Mouse (Mus musculus) adrenal gland, adult 8-10 months (tissue): ENCODE data around the gene Rhobtb1. TPM values are rescaled to one million over a fixed set of nuclear protein-coding genes. Genes with fewer than 3 reads are reported as not detected.

Source experiments
- DNase-seq: peaks from one replicate; pipeline ENCODE4 v3.0.0; 2022
- total RNA-seq, 4 experiments: library from RNA; stranded (reverse); gene quantifications; 2 replicates each; pipeline ENCODE4 v1.2.4; 2022

Gene Rhobtb1
- total RNA-seq, result 10 to 100 TPM in 3 of 4 experiments, 1 to 10 TPM in 1; 9.6 to 14.1 (median 13.2) TPM

GRCm38 (mm10) chr10:69151045-69151444, at the start of gene Rhobtb1:
Gene Rhobtb1 (plus strand): TSS chr10:69151434.
- no peak for DNase-seq

- DNase-seq, result no peak
Observed at GRCm38 (mm10) chr10:69101988-69102387, 49.2 kb upstream of the Rhobtb1 start.

GRCm38 (mm10) chr10:69104143-69104882, 46.9 kb upstream of the Rhobtb1 start:
- DNase-seq, result no peak

- DNase-seq, result no peak
Observed at GRCm38 (mm10) chr10:69104883-69105225, 46.4 kb upstream of the Rhobtb1 start.

GRCm38 (mm10) chr10:69106796-69107195, 44.4 kb upstream of the Rhobtb1 start:
- no peak for DNase-seq

GRCm38 (mm10) chr10:69107253-69107652, 44.0 kb upstream of the Rhobtb1 start:
- DNase-seq, result no peak

- DNase-seq, result no peak
Observed at GRCm38 (mm10) chr10:69114384-69114783, 36.9 kb upstream of the Rhobtb1 start.

- DNase-seq, result no peak
Observed at GRCm38 (mm10) chr10:69117996-69118395, 33.2 kb upstream of the Rhobtb1 start.

GRCm38 (mm10) chr10:69118893-69119292, 32.3 kb upstream of the Rhobtb1 start:
- no peak for DNase-seq

- DNase-seq, result no peak
Observed at GRCm38 (mm10) chr10:69119456-69119855, 31.8 kb upstream of the Rhobtb1 start.

GRCm38 (mm10) chr10:69126546-69126945, 24.7 kb upstream of the Rhobtb1 start:
- no peak for DNase-seq

GRCm38 (mm10) chr10:69128531-69128930, 22.7 kb upstream of the Rhobtb1 start:
- DNase-seq, result no peak

- no peak for DNase-seq
Observed at GRCm38 (mm10) chr10:69130613-69131012, 20.6 kb upstream of the Rhobtb1 start.

GRCm38 (mm10) chr10:69134356-69134755, 16.9 kb upstream of the Rhobtb1 start:
- no peak for DNase-seq

- no peak for DNase-seq
Observed at GRCm38 (mm10) chr10:69136241-69136828, 14.9 kb upstream of the Rhobtb1 start.

GRCm38 (mm10) chr10:69149252-69149651, 2.0 kb upstream of the Rhobtb1 start:
- DNase-seq, result no peak

GRCm38 (mm10) chr10:69152971-69153370, 1.7 kb downstream of the Rhobtb1 start:
- DNase-seq, result no peak

GRCm38 (mm10) chr10:69155428-69156175, 4.4 kb downstream of the Rhobtb1 start:
- DNase-seq, result no peak

GRCm38 (mm10) chr10:69156462-69156861, 5.2 kb downstream of the Rhobtb1 start:
- no peak for DNase-seq

- DNase-seq, result no peak
Observed at GRCm38 (mm10) chr10:69157471-69157870, 6.2 kb downstream of the Rhobtb1 start.

GRCm38 (mm10) chr10:69160877-69161276, 9.6 kb downstream of the Rhobtb1 start:
- no peak for DNase-seq

GRCm38 (mm10) chr10:69161503-69161902, 10.3 kb downstream of the Rhobtb1 start:
- no peak for DNase-seq

- DNase-seq, result no peak
Observed at GRCm38 (mm10) chr10:69162577-69162976, 11.3 kb downstream of the Rhobtb1 start.

- DNase-seq, result no peak
Observed at GRCm38 (mm10) chr10:69163216-69163615, 12.0 kb downstream of the Rhobtb1 start.
